Mouse (Mus musculus): ENCODE data around the gene Chrnb1. TPM values are rescaled to one million over a fixed set of nuclear protein-coding genes. Genes with fewer than 3 reads are reported as not detected.
A peak's percentile ranks its signal among the peaks of the same experiment; 100 is the strongest.

The Chrnb1 gene
- polyA plus RNA-seq, 1 experiment = 8.7 TPM

DNA sequence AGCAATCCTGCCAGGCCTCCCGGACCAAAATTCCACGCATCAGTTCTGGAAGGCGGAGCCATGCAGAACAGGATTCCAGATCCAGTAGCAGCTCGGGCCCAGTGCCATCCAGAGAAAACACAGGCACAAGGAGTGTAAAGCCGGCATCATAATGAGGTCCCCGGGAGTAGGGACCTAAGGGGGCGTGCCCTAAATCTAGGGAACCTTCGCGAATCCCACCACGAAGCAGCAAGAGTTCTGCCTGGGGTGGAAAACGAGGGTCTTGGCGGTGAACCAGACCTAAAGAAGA lies 8.9 kb upstream of the Chrnb1 start:
- H3K4me3 ChIP-seq (ENCODE audit: low read depth, low read length) = peak overlapping the region; percentile 64
- H3K4me1 ChIP-seq (ENCODE audit: control insufficient read depth, insufficient read depth, insufficient read length, low read length) = peaks cover 19% of the 10 kb centered on the region
- H3K27me3 ChIP-seq (ENCODE audit: control insufficient read depth, insufficient read depth, low read length) = 0 out of 2 replicates have a peak, but pooled peaks cover 4% of the 10 kb centered on the region
- H3K36me3 ChIP-seq (ENCODE audit: control insufficient read depth, insufficient read depth, low read length) = no peaks in the 10 kb centered on the region
- H3K27ac ChIP-seq (ENCODE audit: insufficient read depth, low read depth, low read length) = peak overlapping the region; percentile 63
- 9% methylated on average over 12 of the region's 12 CpGs for WGBS
- no peak; the same call in 1 of the 2 replicates for TF ChIP-seq POLR2A (IDR thresholded peaks at IDR 0.05; ENCODE audit: low read depth, low read length)
- TF ChIP-seq CTCF (IDR thresholded peaks at IDR 0.05; ENCODE audit: extremely low read depth, insufficient read length, insufficient replicate concordance, low read depth, low read length) = no peak

DNA sequence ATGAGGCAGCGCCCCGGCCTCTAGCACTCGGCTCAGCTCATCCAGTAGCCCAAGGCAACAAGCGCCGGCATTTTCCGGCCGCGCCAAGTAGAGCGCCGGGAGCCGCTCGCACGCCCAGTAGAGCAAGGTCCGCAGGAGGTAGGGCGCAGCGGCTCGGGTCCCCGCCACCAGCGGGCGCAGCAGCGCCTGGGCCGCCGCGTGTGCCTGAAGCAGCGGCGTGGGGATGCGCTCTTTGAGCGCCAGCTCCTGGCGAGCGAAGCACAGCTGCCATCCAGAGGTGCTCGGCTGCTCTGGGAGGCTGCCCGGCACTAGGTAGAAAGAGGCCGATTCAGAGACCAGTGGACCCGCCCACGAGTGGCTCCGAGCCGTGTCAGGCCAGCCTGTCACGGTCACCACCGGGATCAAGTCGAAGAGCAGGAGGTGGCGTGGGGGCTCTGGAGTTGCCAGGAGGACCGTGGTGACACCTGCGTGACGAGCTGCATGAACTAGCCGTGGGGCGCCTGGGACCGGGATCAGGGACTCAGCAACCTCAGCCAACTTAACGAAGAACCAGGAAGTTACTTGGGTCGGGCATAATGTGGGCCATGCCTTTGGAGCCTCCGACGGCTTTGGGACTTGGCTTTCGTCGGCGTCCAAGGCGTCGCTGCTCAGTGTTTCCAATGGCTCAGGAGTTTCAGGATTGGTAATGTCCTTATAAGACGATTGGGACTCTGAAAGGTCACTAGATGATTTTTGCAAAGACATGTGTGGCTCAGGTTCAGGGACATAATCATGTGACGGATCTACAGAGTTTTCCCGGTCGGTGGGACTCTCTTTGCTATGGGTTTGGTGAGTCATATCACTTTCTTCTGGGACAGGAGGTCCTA lies 8.3 kb upstream of the Chrnb1 start:
- WGBS = 1% methylated on average over 60 of the region's 60 CpGs
- Histone ChIP-seq H3K36me3 (ENCODE audit: control insufficient read depth, insufficient read depth, low read length) (no peaks in the 10 kb centered on the region), H3K27me3 (ENCODE audit: control insufficient read depth, insufficient read depth, low read length) (0 out of 2 replicates have a peak, but pooled peaks cover 4% of the 10 kb centered on the region), H3K4me3 (ENCODE audit: low read depth, low read length) (peak overlapping the region; percentile 64), H3K4me1 (ENCODE audit: control insufficient read depth, insufficient read depth, insufficient read length, low read length) (peaks cover 19% of the 10 kb centered on the region), H3K27ac (ENCODE audit: insufficient read depth, low read depth, low read length) (peak overlapping the region; percentile 77)
- peak; percentile 64 for TF ChIP-seq CTCF (IDR thresholded peaks at IDR 0.05; ENCODE audit: extremely low read depth, insufficient read length, insufficient replicate concordance, low read depth, low read length)
- TF ChIP-seq POLR2A (IDR thresholded peaks at IDR 0.05; ENCODE audit: low read depth, low read length) = peak; percentile 14; the same call in 1 of the 2 replicates

DNA sequence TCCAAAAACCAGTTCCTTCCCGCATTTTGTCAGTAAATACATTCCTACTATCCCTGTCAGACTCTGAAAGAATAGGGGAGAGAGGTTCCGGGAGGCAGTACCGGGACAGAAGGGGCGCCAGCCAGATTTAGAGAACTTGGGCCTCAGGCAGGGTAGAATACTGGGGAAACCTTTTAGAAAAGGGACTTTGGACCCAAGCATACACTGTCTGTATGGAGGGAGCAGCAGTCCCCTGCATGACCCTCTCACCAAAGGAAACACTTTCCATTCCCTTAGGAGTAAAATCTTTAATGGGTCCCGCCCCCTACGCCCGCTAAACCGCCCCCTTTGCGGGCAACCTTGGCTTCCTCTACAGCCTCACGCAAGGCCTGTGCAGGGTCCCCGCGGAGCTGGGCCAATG lies 7.6 kb upstream of the Chrnb1 start:
- Histone ChIP-seq H3K4me1 (ENCODE audit: control insufficient read depth, insufficient read depth, insufficient read length, low read length) (peaks cover 19% of the 10 kb centered on the region), H3K36me3 (ENCODE audit: control insufficient read depth, insufficient read depth, low read length) (no peaks in the 10 kb centered on the region), H3K27me3 (ENCODE audit: control insufficient read depth, insufficient read depth, low read length) (0 out of 2 replicates have a peak, but pooled peaks cover 4% of the 10 kb centered on the region), H3K27ac (ENCODE audit: insufficient read depth, low read depth, low read length) (peak overlapping the region; percentile 77), H3K4me3 (ENCODE audit: low read depth, low read length) (peak overlapping the region; percentile 64)
- WGBS = 2% methylated on average over 12 of the region's 12 CpGs
- TF ChIP-seq CTCF (IDR thresholded peaks at IDR 0.05; ENCODE audit: extremely low read depth, insufficient read length, insufficient replicate concordance, low read depth, low read length) (no peak), POLR2A (IDR thresholded peaks at IDR 0.05; ENCODE audit: low read depth, low read length) (no peak)

DNA sequence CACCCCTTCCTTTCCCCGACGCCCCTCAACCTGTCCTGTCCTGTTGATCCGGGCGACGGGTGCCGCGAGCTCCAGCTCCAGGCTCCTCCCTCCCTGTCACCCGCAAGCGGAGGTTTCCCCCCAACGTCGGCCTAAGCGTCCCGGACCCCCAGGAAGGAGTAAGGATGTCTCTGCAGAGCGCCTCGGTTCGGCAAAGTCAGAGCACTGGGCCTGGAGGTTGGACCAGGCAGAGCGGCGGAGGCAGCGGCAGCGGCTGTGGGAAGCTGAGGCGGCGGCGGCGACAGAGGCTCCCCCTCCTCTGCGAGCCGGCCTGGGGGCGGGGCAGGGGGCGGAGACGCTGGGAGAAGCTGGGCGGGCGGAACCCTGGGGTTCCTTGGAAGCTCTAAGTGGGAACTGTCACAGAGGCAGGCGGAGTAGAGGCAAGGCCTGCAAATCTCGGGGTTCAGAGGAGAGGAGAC lies 6.9 kb upstream of the Chrnb1 start:
- Histone ChIP-seq H3K4me1 (ENCODE audit: control insufficient read depth, insufficient read depth, insufficient read length, low read length) (peaks cover 19% of the 10 kb centered on the region), H3K4me3 (ENCODE audit: low read depth, low read length) (peak overlapping the region; percentile 64), H3K27me3 (ENCODE audit: control insufficient read depth, insufficient read depth, low read length) (0 out of 2 replicates have a peak, but pooled peaks cover 4% of the 10 kb centered on the region), H3K36me3 (ENCODE audit: control insufficient read depth, insufficient read depth, low read length) (no peaks in the 10 kb centered on the region), H3K27ac (ENCODE audit: insufficient read depth, low read depth, low read length) (peak overlapping the region; percentile 17; the same call in 1 of the 2 replicates)
- WGBS = under 1% methylated on average over 33 of the region's 33 CpGs
- TF ChIP-seq CTCF (IDR thresholded peaks at IDR 0.05; ENCODE audit: extremely low read depth, insufficient read length, insufficient replicate concordance, low read depth, low read length) (no peak), POLR2A (IDR thresholded peaks at IDR 0.05; ENCODE audit: low read depth, low read length) (peak; percentile 84)

DNA sequence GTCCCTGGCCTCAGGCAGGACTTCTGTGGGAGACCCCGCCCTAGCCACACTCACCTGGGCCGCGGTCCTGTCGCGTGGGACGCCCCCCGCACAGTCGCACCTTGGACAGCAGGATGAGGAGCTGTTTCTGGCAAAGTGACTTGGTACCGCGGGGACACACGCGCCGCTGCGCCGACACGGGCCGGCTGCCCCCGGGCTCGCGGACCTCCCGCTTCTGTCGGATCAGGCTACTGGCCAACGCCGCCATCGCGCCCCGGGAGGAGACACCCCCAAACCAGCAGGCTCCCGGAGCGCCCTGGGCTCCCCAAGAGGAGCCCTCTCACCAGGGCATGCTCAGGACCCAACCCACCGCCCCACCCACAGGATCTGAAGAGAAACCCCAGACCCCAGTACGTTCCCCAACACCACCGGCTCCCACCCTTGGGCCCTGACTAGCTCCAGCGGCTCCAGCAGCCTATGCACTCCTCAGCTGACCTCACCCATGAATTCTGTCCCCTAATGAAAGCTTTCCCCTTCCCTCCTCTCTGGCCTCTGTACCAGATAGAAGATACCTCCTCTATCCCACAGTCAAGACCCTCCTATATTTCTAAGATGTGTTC lies 5.7 kb upstream of the Chrnb1 start, which contains the start of gene Fgf11:
Fgf11 (minus strand) TSS at position 479 of the 599 bp plus-strand sequence.
- H3K4me3 ChIP-seq (ENCODE audit: low read depth, low read length) = peak within 1 kb of the TSS; percentile 64
- H3K4me1 ChIP-seq (ENCODE audit: control insufficient read depth, insufficient read depth, insufficient read length, low read length) = peaks cover 19% of the 10 kb centered on the region
- 0 out of 2 replicates have a peak, but pooled peaks cover 4% of the 10 kb centered on the region for H3K27me3 ChIP-seq (ENCODE audit: control insufficient read depth, insufficient read depth, low read length)
- no peak for TF ChIP-seq POLR2A (IDR thresholded peaks at IDR 0.05; ENCODE audit: low read depth, low read length)
- no peak for TF ChIP-seq CTCF (IDR thresholded peaks at IDR 0.05; ENCODE audit: extremely low read depth, insufficient read length, insufficient replicate concordance, low read depth, low read length)
- H3K27ac ChIP-seq (ENCODE audit: insufficient read depth, low read depth, low read length) = peak within 1 kb of the TSS; percentile 17; the same call in 1 of the 2 replicates
- WGBS = 4% methylated on average over 33 of the region's 33 CpGs
- H3K36me3 ChIP-seq (ENCODE audit: control insufficient read depth, insufficient read depth, low read length) = no peaks in the 10 kb centered on the region

DNA sequence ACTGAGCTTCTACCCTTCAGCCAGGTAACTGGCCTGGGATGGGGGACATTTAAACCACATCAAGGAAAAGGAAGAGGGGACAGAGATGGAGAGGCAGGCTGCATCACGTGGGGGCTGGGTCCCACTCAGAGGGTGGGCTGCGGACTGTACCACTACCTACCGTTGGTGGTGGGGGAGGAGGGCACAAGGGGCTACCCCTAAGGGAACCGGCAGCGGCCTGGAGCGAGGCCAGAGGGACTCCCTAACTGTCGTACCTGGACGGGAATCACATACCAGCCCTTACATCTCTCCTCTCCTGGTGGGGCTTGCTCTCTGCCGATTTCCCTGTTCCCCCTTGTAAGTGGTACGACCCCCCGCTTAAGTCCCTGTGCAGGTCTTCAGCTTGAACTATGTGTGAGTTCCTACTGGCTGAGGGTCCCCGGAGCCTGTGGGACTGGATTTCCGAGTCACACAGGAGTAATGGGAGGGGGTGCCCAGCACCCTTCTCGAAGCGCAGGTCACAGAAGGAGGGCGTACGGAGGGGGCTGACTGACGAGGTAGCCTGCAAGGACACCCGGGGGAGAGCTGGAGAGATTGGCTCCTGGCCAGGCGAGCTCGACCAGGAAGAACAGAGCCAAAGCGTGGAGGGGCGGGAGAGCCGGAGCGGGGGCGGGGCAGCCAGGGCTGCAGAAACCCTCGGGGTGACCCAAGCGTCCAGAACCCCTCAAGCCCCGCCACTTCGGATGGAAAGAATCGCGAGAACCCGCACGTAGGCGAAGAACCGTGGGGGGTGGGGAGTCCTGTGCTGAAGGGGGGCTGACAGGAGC lies 4.9 kb upstream of the Chrnb1 start:
- Histone ChIP-seq H3K27ac (ENCODE audit: insufficient read depth, low read depth, low read length) (no peak overlapping the region), H3K27me3 (ENCODE audit: control insufficient read depth, insufficient read depth, low read length) (0 out of 2 replicates have a peak, but pooled peaks cover 4% of the 10 kb centered on the region), H3K4me1 (ENCODE audit: control insufficient read depth, insufficient read depth, insufficient read length, low read length) (peaks cover 20% of the 10 kb centered on the region), H3K4me3 (ENCODE audit: low read depth, low read length) (peak overlapping the region; percentile 60), H3K36me3 (ENCODE audit: control insufficient read depth, insufficient read depth, low read length) (no peaks in the 10 kb centered on the region)
- WGBS = 7% methylated on average over 36 of the region's 36 CpGs
- TF ChIP-seq POLR2A (IDR thresholded peaks at IDR 0.05; ENCODE audit: low read depth, low read length) (no peak), CTCF (IDR thresholded peaks at IDR 0.05; ENCODE audit: extremely low read depth, insufficient read length, insufficient replicate concordance, low read depth, low read length) (no peak)
